Mouse (Mus musculus) neural tube, embryonic 11.5 days (tissue): Measurements from ENCODE around the gene Kap. TPM values are rescaled to one million over a fixed set of nuclear protein-coding genes. Genes with fewer than 3 reads are reported as not detected.
"Not testable (repeated sequence)": the region's sequence is repeated elsewhere in the genome, so short reads cannot be mapped to it uniquely, and the experiment has no call there.

ENCODE experiments used
- ATAC-seq: fragments of 200-750 bp; cut with Nextera tagmentation; 2 replicates; pipeline ENCODE4 v1.8.0; 2017; ENCODE audit warnings: moderate number of reproducible peaks, mild to moderate bottlenecking, moderate TSS enrichment, moderate library complexity; ENCODE audit not compliant: insufficient read depth, low FRiP score, low TSS enrichment
- DNase-seq: peaks from one replicate; pipeline ENCODE4 v3.0.0-alpha.2; 2015; ENCODE audit warnings: low spot score
- H3K27ac ChIP-seq: fragments of 300-500 bp; sonication (generic); 2 replicates; pipeline ENCODE4 v1.5.1; 2014; ENCODE audit warnings: low read depth, mild to moderate bottlenecking, low read length
- H3K27me3 ChIP-seq: fragments of 300-500 bp; sonication (generic); 2 replicates; pipeline ENCODE4 v1.6.1; 2014; ENCODE audit warnings: mild to moderate bottlenecking, low read length, mixed read lengths; ENCODE audit not compliant: control insufficient read depth, insufficient read depth
- H3K36me3 ChIP-seq: fragments of 300-500 bp; sonication (generic); 2 replicates; pipeline ENCODE4 v1.6.1; 2014; ENCODE audit warnings: mild to moderate bottlenecking, low read length, moderate library complexity, mixed read lengths; ENCODE audit not compliant: control insufficient read depth, insufficient read depth
- H3K4me1 ChIP-seq: fragments of 300-500 bp; sonication (generic); 2 replicates; pipeline ENCODE4 v1.6.1; 2014; ENCODE audit warnings: low read length, mixed read lengths; ENCODE audit not compliant: control insufficient read depth, insufficient read depth
- H3K4me2 ChIP-seq: fragments of 300-500 bp; sonication (generic); 2 replicates; pipeline ENCODE4 v1.6.1; 2014; ENCODE audit warnings: low read depth, mild to moderate bottlenecking, moderate library complexity
- H3K4me3 ChIP-seq: fragments of 300-500 bp; sonication (generic); 2 replicates; pipeline ENCODE4 v1.5.1; 2014; ENCODE audit warnings: low read depth, low read length
- H3K9ac ChIP-seq: fragments of 300-500 bp; sonication (generic); 2 replicates; pipeline ENCODE4 v1.6.1; 2014; ENCODE audit warnings: mild to moderate bottlenecking, low read length
- H3K9me3 ChIP-seq: fragments of 300-500 bp; sonication (generic); 2 replicates; pipeline ENCODE4 v1.6.1; 2016; ENCODE audit warnings: low read length; ENCODE audit not compliant: control insufficient read depth
- WGBS: fragments of 180-500 bp; shearing (Covaris S2); extraction: QIAGEN DNeasy Blood & Tissue Kit; methylation state at CpG from one replicate; pipeline ENCODE4 v1.1.7; 2014; 5-methylcytosine and 5-hydroxymethylcytosine counted together
- polyA plus RNA-seq: library from polyadenylated mRNA; unstranded; fragments of >200 nt; fragmentation: Nextera tagmentation; extraction: Ambion mirVana; gene quantifications from 2 replicates; pipeline ENCODE4 v1.2.1, GENCODE M21; 2014

Gene Kap
- polyA plus RNA-seq, 1 experiment from 2014 or later: not detected

DNA sequence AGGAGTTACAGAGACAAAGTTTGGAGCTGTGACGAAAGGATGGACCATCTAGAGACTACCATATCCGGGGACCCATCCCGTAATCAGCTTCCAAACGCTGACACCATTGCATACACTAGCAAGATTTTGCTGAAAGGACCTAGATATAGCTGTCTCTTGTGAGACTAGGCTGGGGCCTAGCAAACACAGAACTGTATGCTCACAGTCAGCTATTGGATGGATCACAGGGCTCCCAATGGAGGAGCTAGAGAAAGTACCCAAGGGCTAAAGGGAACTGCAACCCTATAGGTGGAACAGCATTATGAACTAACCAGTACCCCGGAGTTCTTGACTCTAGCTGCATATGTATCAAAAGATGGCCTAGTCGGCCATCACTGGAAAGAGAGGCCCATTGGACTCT lies 4.7 kb downstream of the Kap start:
- not testable (repeated sequence) for H3K4me2 ChIP-seq, H3K9ac ChIP-seq, DNase-seq, H3K27ac ChIP-seq, H3K36me3 ChIP-seq, H3K4me3 ChIP-seq, H3K9me3 ChIP-seq, H3K27me3 ChIP-seq, ATAC-seq, H3K4me1 ChIP-seq
- 91% methylated on average over 6 of the region's 6 CpGs for WGBS

DNA sequence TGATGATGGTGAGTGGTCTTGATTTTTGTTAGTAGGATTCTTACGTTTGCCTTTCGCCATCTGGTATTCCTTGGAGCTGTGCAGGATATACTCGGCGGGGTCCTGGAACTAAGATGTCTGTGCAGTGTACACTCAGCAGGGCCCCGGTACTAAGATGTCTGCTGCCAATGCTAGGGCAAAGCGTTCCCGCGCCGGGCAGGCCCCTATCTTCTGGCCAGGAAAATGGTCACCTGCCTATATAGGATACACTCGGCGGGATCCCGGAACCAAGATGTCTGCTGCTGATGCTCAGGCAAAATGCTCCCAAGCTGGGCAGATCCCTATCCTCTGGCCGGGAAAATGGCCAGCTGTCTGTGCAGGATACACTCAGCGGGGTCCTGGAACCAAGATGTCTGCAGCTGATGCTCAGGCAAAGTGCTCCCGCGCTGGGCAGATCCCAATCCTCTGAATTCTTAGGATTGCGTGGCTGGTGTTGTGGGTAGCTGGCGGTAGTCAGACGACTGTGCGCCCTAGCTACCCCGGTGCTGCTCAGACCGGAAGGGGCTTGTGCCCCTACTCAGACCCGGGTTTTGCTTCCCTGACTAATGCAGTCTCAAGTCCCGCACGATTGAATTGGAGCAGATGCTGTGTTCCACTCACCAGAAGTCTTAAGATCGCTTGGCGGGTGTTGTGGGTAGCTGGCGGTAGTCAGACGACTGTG lies 15.1 kb downstream of the Kap start:
- H3K9me3 ChIP-seq, H3K4me1 ChIP-seq: not testable (repeated sequence)
- WGBS: 90% methylated on average over 29 of the region's 29 CpGs

DNA sequence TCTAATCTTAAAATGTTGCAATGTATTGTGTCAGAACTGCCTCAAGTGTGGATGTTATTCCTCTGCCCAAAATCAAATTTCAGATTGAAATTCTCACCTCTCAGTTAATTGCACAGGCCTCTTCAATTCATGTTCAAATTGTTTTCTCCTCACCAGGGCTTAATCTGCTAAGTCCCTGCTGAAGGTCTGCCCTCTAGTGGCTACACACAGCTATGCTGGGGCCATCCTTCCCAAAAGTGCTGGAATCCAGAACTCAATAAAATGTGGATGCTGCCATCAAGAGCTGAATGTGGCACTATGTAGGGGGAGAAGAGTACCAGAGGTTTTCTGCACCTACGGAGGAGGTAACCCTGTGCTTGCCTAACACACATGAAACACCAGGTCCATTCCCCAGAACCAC lies 41.2 kb downstream of the Kap start:
- no peaks in the 10 kb centered on the region for H3K4me1 ChIP-seq
- H3K9ac ChIP-seq: no peak overlapping the region
- H3K27me3 ChIP-seq: no peaks in the 10 kb centered on the region
- no peak overlapping the region for H3K4me3 ChIP-seq
- H3K27ac ChIP-seq: no peak overlapping the region
- no peak overlapping the region for H3K4me2 ChIP-seq
- WGBS: 66% methylated on average over 1 of the region's 1 CpGs
- H3K36me3 ChIP-seq: no peaks in the 10 kb centered on the region
- ATAC-seq (no peak), DNase-seq (no peak)
- no peaks in the 10 kb centered on the region for H3K9me3 ChIP-seq

More for the DNA sequence above, 15.1 kb downstream of the Kap start:
- not testable (repeated sequence) for DNase-seq, H3K4me2 ChIP-seq, ATAC-seq, H3K27ac ChIP-seq, H3K9ac ChIP-seq, H3K36me3 ChIP-seq, H3K27me3 ChIP-seq, H3K4me3 ChIP-seq

Other genes starting within 250 kb of the Kap start
- gene Etv6, start 181.9 kb upstream of the Kap start, polyA plus RNA-seq: 16.9 and 18.4 TPM in 2 replicates